Mouse (Mus musculus) heart, adult 2 months (tissue): ENCODE data around the gene Anxa2. TPM values are rescaled to one million over a fixed set of nuclear protein-coding genes. Genes with fewer than 3 reads are reported as not detected.

Experiments
- DNase-seq, 2 experiments: peaks; one replicate each; pipeline ENCODE4 v3.0.0; 2021
- H3K27ac ChIP-seq: fragments of 200-600 bp; 2 replicates; pipeline ENCODE4 v1.8.1; 2022
- H3K27me3 ChIP-seq: fragments of 200-500 bp; 2 replicates; pipeline ENCODE4 v1.6.1; 2012; ENCODE audit warnings: mild to moderate bottlenecking, low read length, inconsistent platforms, mixed read lengths; ENCODE audit not compliant: control insufficient read depth, insufficient read depth
- H3K36me3 ChIP-seq: fragments of 200-500 bp; 2 replicates; pipeline ENCODE4 v1.6.1; 2012; ENCODE audit warnings: low read length, inconsistent platforms; ENCODE audit not compliant: control insufficient read depth, insufficient read depth
- H3K4me1 ChIP-seq: fragments of 200-500 bp; 2 replicates; pipeline ENCODE4 v1.6.1; 2011; ENCODE audit warnings: low read length; ENCODE audit not compliant: control insufficient read depth, insufficient read depth
- H3K4me3 ChIP-seq: fragments of 200-600 bp; 2 replicates; pipeline ENCODE4 v1.8.1; 2022
- H3K79me2 ChIP-seq: fragments of 200-500 bp; replicated peaks from 2 replicates; pipeline ENCODE4 v1.6.1; 2012; ENCODE audit warnings: mild to moderate bottlenecking, inconsistent platforms, low read length, moderate library complexity, mixed read lengths; ENCODE audit not compliant: control insufficient read depth, insufficient read depth
- H3K9ac ChIP-seq: fragments of 200-500 bp; 2 replicates; pipeline ENCODE4 v1.6.1; 2012; ENCODE audit warnings: low read depth, mild to moderate bottlenecking, control low read depth, inconsistent platforms, low read length, mixed read lengths
- CTCF ChIP-seq: fragments of 200-600 bp; IDR thresholded peaks from 2 replicates; pipeline ENCODE4 v1.8.1; 2022; ENCODE audit warnings: antibody characterized with exemption, mild to moderate bottlenecking, moderate library complexity
- EP300 ChIP-seq: fragments of 200-500 bp; IDR thresholded peaks from 2 replicates; pipeline ENCODE4 v1.6.1; 2011; ENCODE audit warnings: low read depth, low read length, control low read depth; ENCODE audit not compliant: insufficient read depth
- POLR2A ChIP-seq: fragments of 200-500 bp; IDR thresholded peaks from 2 replicates; pipeline ENCODE4 v1.6.1; 2011; ENCODE audit warnings: mild to moderate bottlenecking, low read depth, low read length, control low read depth; ENCODE audit not compliant: insufficient read depth
- WGBS: fragments of 180-500 bp; shearing (Covaris S2); methylation state at CpG from one replicate; pipeline ENCODE4 v1.1.7; 2018; 5-methylcytosine and 5-hydroxymethylcytosine counted together
- intact Hi-C: fragments of 180-260 bp; cut with DNase I; formaldehyde crosslinking; loops from one replicate; pipeline ENCODE4 v1.15.1; 2025
- polyA plus RNA-seq: library from polyadenylated mRNA; depleted of rRNA; stranded (reverse); fragments of >200 nt; gene quantifications from 2 replicates; pipeline ENCODE4 v1.2.3, GENCODE M21; 2012
- total RNA-seq, 2 experiments: library from RNA; stranded (reverse); gene quantifications; 2 replicates each; pipeline ENCODE4 v1.2.3; 2021

Anxa2 gene
- total and polyA plus RNA-seq, 3 experiments, result 59.7 to 97.4 (median 72.5) TPM

GRCm38 (mm10) chr9:69486140-69486539, 32.7 kb downstream of the Anxa2 start:
- WGBS, result 78% methylated on average over 8 of the region's 8 CpGs
- no peaks in the 10 kb centered on the region for H3K4me1 ChIP-seq
- intact Hi-C loops, result no loop called here
- H3K27ac ChIP-seq, result no peak overlapping the region
- TF ChIP-seq CTCF (no peak), EP300 (no peak), POLR2A (no peak)
- no peaks in the 10 kb centered on the region for H3K36me3 ChIP-seq
- DNase-seq, result no peak
- H3K79me2 ChIP-seq, result no peaks in the 10 kb centered on the region
- no peak overlapping the region for H3K9ac ChIP-seq
- no peaks in the 10 kb centered on the region for H3K27me3 ChIP-seq
- H3K4me3 ChIP-seq, result no peak overlapping the region

- Histone ChIP-seq H3K79me2 (no peaks in the 10 kb centered on the region), H3K27me3 (no peaks in the 10 kb centered on the region), H3K4me3 (no peak overlapping the region), H3K36me3 (no peaks in the 10 kb centered on the region), H3K4me1 (no peaks in the 10 kb centered on the region), H3K9ac (no peak overlapping the region), H3K27ac (no peak overlapping the region)
- TF ChIP-seq EP300 (no peak), CTCF (no peak), POLR2A (no peak)
- peak; percentile 27 to 41 for DNase-seq
- WGBS, result 23% methylated on average over 8 of the region's 8 CpGs
- intact Hi-C loops, result no loop called here
These were observed 35.1 kb downstream of the Anxa2 start for GRCm38 (mm10) chr9:69488510-69488909.

- Histone ChIP-seq H3K4me1 (no peaks in the 10 kb centered on the region), H3K9ac (no peak overlapping the region), H3K27ac (no peak overlapping the region), H3K36me3 (no peaks in the 10 kb centered on the region), H3K4me3 (no peak overlapping the region), H3K27me3 (no peaks in the 10 kb centered on the region), H3K79me2 (no peaks in the 10 kb centered on the region)
- WGBS, result 56% methylated on average over 5 of the region's 5 CpGs
- DNase-seq, result no peak
- no peak for TF ChIP-seq EP300
- TF ChIP-seq POLR2A, result no peak
- peak; percentile 57 for TF ChIP-seq CTCF
- intact Hi-C loops, result no loop called here
These were observed 35.6 kb downstream of the Anxa2 start for GRCm38 (mm10) chr9:69488972-69489371.

GRCm38 (mm10) chr9:69492809-69493208, 39.4 kb downstream of the Anxa2 start:
- H3K36me3 ChIP-seq, result no peaks in the 10 kb centered on the region
- TF ChIP-seq EP300 (no peak), CTCF (peak; percentile 46), POLR2A (no peak)
- 97% methylated on average over 6 of the region's 6 CpGs for WGBS

GRCm38 (mm10) chr9:69502504-69502903, 49.1 kb downstream of the Anxa2 start:
- peak; percentile 41 to 72 for DNase-seq
- Histone ChIP-seq H3K27me3 (no peaks in the 10 kb centered on the region), H3K27ac (no peak overlapping the region), H3K4me1 (no peaks in the 10 kb centered on the region), H3K36me3 (no peaks in the 10 kb centered on the region), H3K9ac (no peak overlapping the region), H3K4me3 (no peak overlapping the region), H3K79me2 (no peaks in the 10 kb centered on the region)
- TF ChIP-seq CTCF, result peak; percentile 99
- TF ChIP-seq POLR2A, result no peak
- no peak for TF ChIP-seq EP300
- intact Hi-C loops, result loop anchor here (5.0 kb wide), 1 partner anchor 145 kb away; no protein-coding TSS in a partner anchor
- WGBS, result 28% methylated on average over 6 of the region's 6 CpGs

More at GRCm38 (mm10) chr9:69492809-69493208, 39.4 kb downstream of the Anxa2 start:
- intact Hi-C loops, result no loop called here
- Histone ChIP-seq H3K79me2 (no peaks in the 10 kb centered on the region), H3K27ac (no peak overlapping the region), H3K27me3 (no peaks in the 10 kb centered on the region), H3K9ac (no peak overlapping the region), H3K4me1 (no peaks in the 10 kb centered on the region), H3K4me3 (no peak overlapping the region)
- DNase-seq, result no peak

- intact Hi-C loops, result loop anchor here (5.0 kb wide), 2 partner anchors 482 to 572 kb away; partner anchors contain the start of gene Bnip2
- Histone ChIP-seq H3K4me3 (peak overlapping the region; percentile 5; the same call in 1 of the 2 replicates), H3K9ac (no peak overlapping the region), H3K27ac (no peak overlapping the region), H3K79me2 (no peaks in the 10 kb centered on the region), H3K4me1 (no peaks in the 10 kb centered on the region), H3K27me3 (no peaks in the 10 kb centered on the region), H3K36me3 (no peaks in the 10 kb centered on the region)
- no peak for DNase-seq
- WGBS, result 13% methylated on average over 7 of the region's 7 CpGs
- TF ChIP-seq CTCF (peak; percentile 96), POLR2A (no peak), EP300 (no peak)
These were observed 52.2 kb downstream of the Anxa2 start for GRCm38 (mm10) chr9:69505611-69506010.
